Mouse (Mus musculus): ENCODE results near the gene Btg2. TPM values are rescaled to one million over a fixed set of nuclear protein-coding genes. Genes with fewer than 3 reads are reported as not detected.

Btg2 gene
- polyA plus RNA-seq, 1 experiment from 2014 or later = 49.0 TPM

DNA sequence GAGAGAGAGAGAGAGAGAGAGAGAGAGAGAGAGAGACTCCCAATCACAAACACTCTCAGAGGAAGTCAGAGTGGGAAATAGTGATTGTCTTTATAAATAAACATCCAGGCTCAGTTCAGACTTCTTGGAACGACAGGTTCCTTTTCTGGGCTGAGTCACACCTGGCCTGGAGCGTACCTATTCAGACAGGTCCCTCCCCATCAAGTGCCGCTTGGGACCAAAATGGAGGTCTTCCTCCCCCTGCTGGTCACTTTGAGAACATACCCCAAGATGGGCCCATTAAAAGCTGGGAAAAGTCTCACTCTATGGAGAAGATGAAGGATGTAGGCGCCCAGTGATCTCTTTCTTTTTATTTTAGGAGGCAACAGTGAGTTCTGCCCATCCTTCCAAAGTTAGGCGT lies 27.8 kb upstream of the Btg2 start:
- H3K9ac ChIP-seq = no peak overlapping the region
- no peak overlapping the region for H3K27ac ChIP-seq (replicated peaks)
- H3K9me3 ChIP-seq = no peaks in the 10 kb centered on the region
- 0 out of 2 replicates have a peak, but pooled peaks cover 5% of the 10 kb centered on the region for H3K4me1 ChIP-seq (replicated peaks)
- no peaks in the 10 kb centered on the region; the same call in 1 of the 2 replicates for H3K27me3 ChIP-seq
- 14% methylated on average over 5 of the region's 5 CpGs for WGBS
- no peak overlapping the region for H3K4me2 ChIP-seq
- H3K4me3 ChIP-seq = no peak overlapping the region
- ATAC-seq (ENCODE audit: low read depth) = no peak
- no peaks in the 10 kb centered on the region for H3K36me3 ChIP-seq

GRCm38 (mm10) chr1:134105764-134106430 lies 27.0 kb upstream of the Btg2 start:
- Histone ChIP-seq H3K4me3 (no peak overlapping the region), H3K36me3 (no peaks in the 10 kb centered on the region), H3K9me3 (no peaks in the 10 kb centered on the region), H3K27me3 (no peaks in the 10 kb centered on the region; the same call in 1 of the 2 replicates), H3K4me1 (replicated peaks) (0 out of 2 replicates have a peak, but pooled peaks cover 5% of the 10 kb centered on the region), H3K9ac (no peak overlapping the region), H3K4me2 (no peak overlapping the region), H3K27ac (replicated peaks) (no peak overlapping the region)
- WGBS = 59% methylated on average over 3 of the region's 3 CpGs
- no peak for ATAC-seq (ENCODE audit: low read depth)

DNA sequence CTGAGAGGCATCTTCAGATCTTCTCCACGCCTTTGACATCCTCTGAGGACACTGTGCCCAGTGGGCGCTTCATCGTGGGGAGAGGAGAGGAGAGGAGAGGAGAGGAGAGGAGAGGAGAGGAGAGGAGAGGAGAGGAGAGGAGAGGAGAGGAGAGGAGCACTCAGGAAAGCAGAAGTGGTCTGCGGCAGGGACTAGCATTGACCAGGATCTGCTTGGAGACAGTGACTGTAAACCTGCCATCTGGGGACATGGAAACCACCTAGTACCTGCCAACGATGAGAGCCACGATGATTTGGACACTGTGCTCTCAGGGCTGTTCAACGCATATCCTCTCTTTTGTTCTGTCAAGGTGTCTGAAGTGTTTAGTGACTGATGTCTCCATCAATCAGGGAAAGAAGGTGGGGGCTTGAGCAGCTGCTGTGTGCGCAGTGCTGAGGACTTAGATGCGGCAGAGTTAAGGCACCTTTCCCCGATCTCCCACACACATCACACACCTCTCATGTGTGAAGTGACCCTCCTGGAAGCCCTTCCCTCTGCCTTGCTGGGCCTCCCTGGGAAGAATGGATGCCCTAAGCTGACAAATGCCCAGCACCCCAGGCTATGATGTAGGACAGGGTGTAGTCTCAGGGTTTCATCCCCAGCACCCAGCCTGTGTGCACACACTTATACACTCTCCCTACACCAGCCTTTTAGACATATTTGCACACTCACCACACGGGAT lies 26.3 kb upstream of the Btg2 start:
- H3K4me2 ChIP-seq = no peak overlapping the region
- no peaks in the 10 kb centered on the region for H3K9me3 ChIP-seq
- no peaks in the 10 kb centered on the region for H3K36me3 ChIP-seq
- H3K27ac ChIP-seq (replicated peaks) = no peak overlapping the region
- H3K9ac ChIP-seq = no peak overlapping the region
- no peak overlapping the region for H3K4me3 ChIP-seq
- no peaks in the 10 kb centered on the region; the same call in 1 of the 2 replicates for H3K27me3 ChIP-seq
- no peak for ATAC-seq (ENCODE audit: low read depth)
- WGBS = 78% methylated on average over 11 of the region's 11 CpGs
- H3K4me1 ChIP-seq (replicated peaks) = 0 out of 2 replicates have a peak, but pooled peaks cover 6% of the 10 kb centered on the region

DNA sequence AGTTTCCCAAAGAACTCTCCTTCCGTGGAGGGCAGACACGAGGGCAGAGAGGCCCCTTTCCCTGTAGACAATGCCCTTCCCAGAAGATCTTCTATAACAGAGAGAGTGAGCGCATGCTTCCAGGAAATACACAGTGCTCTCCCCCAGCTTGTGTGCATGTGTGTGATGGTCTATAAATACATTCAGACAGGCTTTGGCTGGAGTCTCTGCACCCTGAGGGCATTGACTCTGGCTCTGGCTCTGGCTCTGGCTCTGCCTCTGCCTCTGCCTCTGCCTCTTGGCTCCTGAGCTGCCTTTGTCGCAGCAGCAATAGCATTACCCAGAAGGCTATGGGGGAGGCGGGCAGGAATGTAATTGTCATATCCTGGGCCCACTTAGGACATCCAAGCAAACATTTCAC lies 24.9 kb upstream of the Btg2 start:
- Histone ChIP-seq H3K9ac (no peak overlapping the region), H3K4me1 (replicated peaks) (peaks cover 20% of the 10 kb centered on the region), H3K36me3 (no peaks in the 10 kb centered on the region), H3K4me3 (no peak overlapping the region), H3K9me3 (no peaks in the 10 kb centered on the region), H3K4me2 (no peak overlapping the region), H3K27me3 (no peaks in the 10 kb centered on the region; the same call in 1 of the 2 replicates), H3K27ac (replicated peaks) (peak overlapping the region; percentile 68)
- 55% methylated on average over 5 of the region's 5 CpGs for WGBS
- no peak for ATAC-seq (ENCODE audit: low read depth)

- Histone ChIP-seq H3K4me3 (no peak overlapping the region), H3K27me3 (no peaks in the 10 kb centered on the region), H3K4me2 (no peak overlapping the region), H3K27ac (replicated peaks) (no peak overlapping the region), H3K9me3 (no peaks in the 10 kb centered on the region), H3K9ac (no peak overlapping the region), H3K36me3 (no peaks in the 10 kb centered on the region), H3K4me1 (replicated peaks) (peaks cover 42% of the 10 kb centered on the region)
- WGBS = 75% methylated on average over 3 of the region's 3 CpGs
- ATAC-seq (ENCODE audit: low read depth) = no peak
Measured at GRCm38 (mm10) chr1:134101593-134101992, 22.7 kb upstream of the Btg2 start.

- H3K9me3 ChIP-seq = no peaks in the 10 kb centered on the region
- H3K36me3 ChIP-seq = no peaks in the 10 kb centered on the region
- no peak for ATAC-seq (ENCODE audit: low read depth)
- peaks cover 49% of the 10 kb centered on the region for H3K4me1 ChIP-seq (replicated peaks)
- no peak overlapping the region for H3K4me2 ChIP-seq
- H3K27ac ChIP-seq (replicated peaks) = no peak overlapping the region
- 86% methylated on average over 4 of the region's 4 CpGs for WGBS
- H3K9ac ChIP-seq = no peak overlapping the region
- H3K4me3 ChIP-seq = no peak overlapping the region
- no peaks in the 10 kb centered on the region for H3K27me3 ChIP-seq
Measured at GRCm38 (mm10) chr1:134100928-134101327, 22.0 kb upstream of the Btg2 start.

DNA sequence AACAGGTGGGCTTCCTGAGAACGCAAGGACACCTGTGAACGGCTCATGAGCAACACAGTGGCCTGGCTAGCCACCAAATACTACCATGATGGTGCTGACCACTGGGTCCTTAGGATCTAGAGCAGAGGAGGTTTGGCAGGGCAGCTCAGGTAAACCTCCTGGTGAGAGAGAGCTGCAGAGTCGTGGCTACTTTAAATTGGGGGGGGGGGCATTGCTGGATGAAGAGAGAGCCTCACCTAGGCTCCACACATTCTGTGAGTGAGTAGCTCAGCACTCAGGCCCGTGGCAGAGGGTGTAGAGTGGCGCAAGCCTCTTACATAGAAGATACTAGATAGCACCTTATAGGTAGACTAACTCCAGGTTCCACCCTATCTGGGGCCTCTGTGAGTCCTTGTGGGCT lies 21.5 kb upstream of the Btg2 start:
- peaks cover 54% of the 10 kb centered on the region for H3K4me1 ChIP-seq (replicated peaks)
- H3K9me3 ChIP-seq = no peaks in the 10 kb centered on the region
- WGBS = 87% methylated on average over 5 of the region's 5 CpGs

DNA sequence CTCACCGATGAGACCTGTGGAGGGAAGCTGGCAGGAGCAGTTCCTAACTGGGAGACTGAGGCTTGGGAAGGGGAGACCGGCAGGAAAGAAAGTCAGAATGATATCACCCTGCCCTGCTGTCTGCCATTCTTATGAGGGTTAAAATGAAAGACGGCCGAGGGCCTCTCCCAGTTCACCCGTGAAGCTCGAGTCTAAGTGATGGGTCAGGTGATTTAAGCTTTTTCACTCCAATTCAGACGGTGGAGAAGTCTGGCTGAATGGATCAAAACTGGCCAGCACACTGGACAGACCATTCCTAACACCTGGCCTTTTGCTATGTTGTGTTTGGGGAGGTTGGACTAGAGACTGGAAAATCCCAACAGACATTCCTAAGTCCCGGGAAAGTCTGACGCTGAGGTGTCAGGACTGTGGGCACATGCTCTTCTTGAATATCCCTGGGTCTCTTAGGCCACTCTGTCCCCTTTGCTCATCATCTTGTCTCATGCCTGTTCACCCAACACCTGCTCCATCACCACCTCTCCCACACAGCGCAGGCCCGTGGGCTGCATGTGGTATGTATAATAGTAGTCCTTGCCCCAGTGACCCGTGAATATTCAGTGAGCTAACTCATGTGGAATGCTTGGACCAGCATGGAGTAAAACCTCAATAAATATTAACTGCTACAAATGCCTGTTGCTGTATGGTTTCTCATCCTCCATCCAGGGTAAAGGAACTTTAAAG lies 20.8 kb upstream of the Btg2 start:
- Histone ChIP-seq H3K9ac (peak overlapping the region; percentile 66), H3K4me1 (replicated peaks) (peaks cover 62% of the 10 kb centered on the region), H3K27me3 (no peaks in the 10 kb centered on the region), H3K4me2 (peak overlapping the region; percentile 73), H3K27ac (replicated peaks) (peak overlapping the region; percentile 92), H3K9me3 (no peaks in the 10 kb centered on the region), H3K4me3 (peak overlapping the region; percentile 42), H3K36me3 (no peaks in the 10 kb centered on the region)
- WGBS = 24% methylated on average over 12 of the region's 12 CpGs
- ATAC-seq (ENCODE audit: low read depth) = 0 out of 2 replicates have a peak, but pooled peaks have one; percentile 1

More for the DNA sequence above, 21.5 kb upstream of the Btg2 start:
- H3K27ac ChIP-seq (replicated peaks) = no peak overlapping the region
- H3K4me2 ChIP-seq = no peak overlapping the region
- ATAC-seq (ENCODE audit: low read depth) = no peak
- H3K4me3 ChIP-seq = no peak overlapping the region
- H3K9ac ChIP-seq = no peak overlapping the region
- H3K36me3 ChIP-seq = no peaks in the 10 kb centered on the region
- no peaks in the 10 kb centered on the region for H3K27me3 ChIP-seq

DNA sequence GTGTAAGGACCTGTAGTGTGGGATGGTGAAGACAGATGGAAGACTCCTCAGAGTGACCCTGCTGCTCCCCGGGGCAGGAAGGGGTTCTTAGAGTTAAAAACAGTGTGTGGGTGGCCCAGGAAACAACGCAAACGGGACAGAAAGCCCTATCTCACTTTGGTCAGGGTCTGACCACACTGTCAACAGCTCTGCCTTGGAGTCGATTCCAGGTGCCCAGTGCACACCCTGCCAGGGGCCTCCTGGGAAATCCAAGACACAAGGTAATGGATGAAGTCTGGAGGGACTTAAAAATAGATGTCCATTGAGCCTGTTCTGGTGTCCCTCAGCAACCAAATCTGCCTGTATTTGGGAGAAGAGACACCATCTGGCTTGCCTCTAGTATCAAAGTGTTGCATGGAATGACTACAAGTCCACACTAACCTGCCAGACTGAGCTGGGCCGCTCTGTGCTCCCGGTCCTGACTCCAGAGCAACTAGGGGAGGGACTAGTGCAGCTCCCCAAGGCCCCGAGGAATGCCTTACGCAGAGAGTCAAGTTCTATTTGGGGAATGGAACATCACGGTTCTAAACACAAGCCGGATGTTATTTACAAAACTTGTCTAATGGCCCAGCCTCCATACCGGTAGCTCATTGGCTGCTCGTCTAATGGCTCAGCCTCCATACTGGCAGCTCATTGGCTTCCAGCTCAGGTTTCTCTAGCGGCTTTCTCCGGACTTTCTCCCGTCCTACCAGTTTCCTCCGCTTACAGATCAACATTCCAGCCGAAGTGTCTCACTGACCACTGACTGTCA lies 20.0 kb upstream of the Btg2 start:
- ATAC-seq (ENCODE audit: low read depth) = peak; percentile 36
- WGBS = 9% methylated on average over 17 of the region's 17 CpGs
- peak overlapping the region; percentile 92 for H3K27ac ChIP-seq (replicated peaks)
- peak overlapping the region; percentile 73 for H3K4me2 ChIP-seq
- peaks cover 68% of the 10 kb centered on the region for H3K4me1 ChIP-seq (replicated peaks)
- peak overlapping the region; percentile 66 for H3K9ac ChIP-seq
- no peaks in the 10 kb centered on the region for H3K27me3 ChIP-seq
- peak overlapping the region; percentile 42 for H3K4me3 ChIP-seq
- H3K9me3 ChIP-seq = no peaks in the 10 kb centered on the region
- H3K36me3 ChIP-seq = no peaks in the 10 kb centered on the region

GRCm38 (mm10) chr1:134097956-134098725 lies 19.2 kb upstream of the Btg2 start:
- Histone ChIP-seq H3K4me3 (no peak overlapping the region), H3K9me3 (no peaks in the 10 kb centered on the region), H3K36me3 (no peaks in the 10 kb centered on the region), H3K27ac (replicated peaks) (peak overlapping the region; percentile 92), H3K9ac (no peak overlapping the region), H3K4me1 (replicated peaks) (peaks cover 72% of the 10 kb centered on the region), H3K27me3 (no peaks in the 10 kb centered on the region), H3K4me2 (peak overlapping the region; percentile 73)
- 60% methylated on average over 13 of the region's 13 CpGs for WGBS
- no peak for ATAC-seq (ENCODE audit: low read depth)
